Mouse (Mus musculus) heart, postnatal 0 days (tissue): ENCODE measurements around the gene Med22. TPM values are rescaled to one million over a fixed set of nuclear protein-coding genes. Genes with fewer than 3 reads are reported as not detected.
A peak's percentile ranks its signal among the peaks of the same experiment; 100 is the strongest.

ENCODE experiments used
- ATAC-seq: fragments of 200-750 bp; cut with Nextera tagmentation; 2 replicates; pipeline ENCODE4 v1.8.0; 2017; ENCODE audit warnings: low read depth, moderate number of reproducible peaks, moderate library complexity; ENCODE audit not compliant: insufficient read depth
- DNase-seq: peaks from one replicate; pipeline ENCODE4 v3.0.0-alpha.2; 2016; ENCODE audit warnings: low spot score
- H3K27ac ChIP-seq: fragments of 300-500 bp; sonication (generic); 2 replicates; pipeline ENCODE4 v1.5.1; 2014; ENCODE audit warnings: low read depth, mild to moderate bottlenecking
- H3K27me3 ChIP-seq: fragments of 300-500 bp; sonication (generic); 2 replicates; pipeline ENCODE4 v1.6.1; 2014; ENCODE audit warnings: low read length, mixed read lengths; ENCODE audit not compliant: control insufficient read depth, insufficient read depth
- H3K36me3 ChIP-seq: fragments of 300-500 bp; sonication (generic); replicated peaks from 2 replicates; pipeline ENCODE4 v1.6.1; 2014; ENCODE audit warnings: low read length, mixed read lengths; ENCODE audit not compliant: control insufficient read depth, insufficient read depth
- H3K4me1 ChIP-seq: fragments of 300-500 bp; sonication (generic); 2 replicates; pipeline ENCODE4 v1.6.1; 2014; ENCODE audit warnings: antibody characterized with exemption; ENCODE audit not compliant: control insufficient read depth, insufficient read depth
- H3K4me2 ChIP-seq: fragments of 300-500 bp; sonication (generic); 2 replicates; pipeline ENCODE4 v1.6.1; 2014; ENCODE audit warnings: low read depth, mild to moderate bottlenecking, low read length, moderate library complexity
- H3K4me3 ChIP-seq: fragments of 300-500 bp; sonication (generic); 2 replicates; pipeline ENCODE4 v1.5.1; 2014; ENCODE audit warnings: low read depth, low read length
- H3K9ac ChIP-seq: fragments of 300-500 bp; sonication (generic); replicated peaks from 2 replicates; pipeline ENCODE4 v1.6.1; 2014; ENCODE audit warnings: low read depth, low read length, mixed read lengths
- H3K9me3 ChIP-seq: fragments of 300-500 bp; sonication (generic); replicated peaks from 2 replicates; pipeline ENCODE4 v1.6.1; 2016; ENCODE audit warnings: low read length; ENCODE audit not compliant: control insufficient read depth
- CTCF ChIP-seq: IDR thresholded peaks from 2 replicates; pipeline ENCODE4 v1.5.1; 2016; ENCODE audit warnings: antibody characterized with exemption, control low read depth, low read depth
- EP300 ChIP-seq: IDR thresholded peaks from 2 replicates; pipeline ENCODE4 v1.6.1; 2016; ENCODE audit warnings: antibody characterized with exemption, low read depth
- WGBS: fragments of 180-500 bp; shearing (Covaris S2); extraction: QIAGEN DNeasy Blood & Tissue Kit; methylation state at CpG from one replicate; pipeline ENCODE4 v1.1.7; 2014; 5-methylcytosine and 5-hydroxymethylcytosine counted together
- polyA plus RNA-seq: library from polyadenylated mRNA; unstranded; fragments of >200 nt; fragmentation: Nextera tagmentation; extraction: Ambion mirVana; gene quantifications from 2 replicates; pipeline ENCODE4 v1.2.1, GENCODE M21; 2015
- total RNA-seq: library from RNA; depleted of rRNA; stranded (reverse); fragments of >200 nt; gene quantifications from 2 replicates; pipeline ENCODE4 v1.2.3, GENCODE M21; 2014; ENCODE audit warnings: low replicate concordance

Gene Med22
- total and polyA plus RNA-seq, 2 experiments from 2014 or later = 35.2 to 38.0 TPM

DNA sequence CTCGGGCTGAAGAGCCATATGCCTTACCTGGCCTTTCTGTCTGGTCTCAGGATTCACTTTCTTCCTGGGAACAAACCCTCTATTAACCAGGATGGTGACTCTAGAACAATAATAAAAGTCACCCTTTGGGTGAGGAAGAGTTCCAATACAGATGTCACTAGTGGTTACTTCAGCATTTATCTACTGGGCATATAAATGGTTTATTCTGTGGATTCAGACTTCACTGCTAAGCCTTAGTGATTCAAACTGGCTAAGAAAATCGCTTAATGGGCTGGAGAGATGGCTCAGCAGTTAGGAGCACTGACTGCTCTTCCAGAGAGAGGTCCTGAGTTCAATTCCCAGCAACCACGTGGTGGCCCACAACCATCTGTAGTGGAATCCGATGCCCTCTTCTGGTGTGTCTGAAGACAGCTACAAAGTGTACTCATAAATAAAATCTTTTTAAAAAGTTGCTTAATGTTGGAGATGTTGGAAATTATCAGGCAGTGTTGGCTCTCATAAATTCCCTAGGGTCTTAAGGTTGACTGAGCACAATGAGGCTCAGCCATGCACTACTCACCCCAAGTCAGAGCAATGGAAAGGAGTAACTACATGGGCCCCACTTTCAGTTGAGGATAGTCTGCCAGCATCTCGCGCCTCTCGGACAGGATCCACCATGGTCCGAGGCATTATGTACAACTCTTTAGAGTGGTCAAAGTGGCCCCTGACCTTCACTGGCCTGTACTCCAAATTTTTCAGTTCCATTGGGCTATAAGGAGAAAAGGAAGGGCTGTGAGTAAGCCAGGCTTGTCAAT is 3.9 kb upstream of the Med22 start:
- ATAC-seq (no peak), DNase-seq (no peak)
- TF ChIP-seq EP300 = no peak
- TF ChIP-seq CTCF = no peak
- Histone ChIP-seq H3K9me3 (no peaks in the 10 kb centered on the region), H3K4me3 (no peak overlapping the region), H3K9ac (no peak overlapping the region), H3K36me3 (peaks cover 45% of the 10 kb centered on the region), H3K27me3 (no peaks in the 10 kb centered on the region), H3K27ac (no peak overlapping the region), H3K4me2 (no peak overlapping the region), H3K4me1 (peaks cover 30% of the 10 kb centered on the region)
- 63% methylated on average over 8 of the region's 8 CpGs for WGBS

DNA sequence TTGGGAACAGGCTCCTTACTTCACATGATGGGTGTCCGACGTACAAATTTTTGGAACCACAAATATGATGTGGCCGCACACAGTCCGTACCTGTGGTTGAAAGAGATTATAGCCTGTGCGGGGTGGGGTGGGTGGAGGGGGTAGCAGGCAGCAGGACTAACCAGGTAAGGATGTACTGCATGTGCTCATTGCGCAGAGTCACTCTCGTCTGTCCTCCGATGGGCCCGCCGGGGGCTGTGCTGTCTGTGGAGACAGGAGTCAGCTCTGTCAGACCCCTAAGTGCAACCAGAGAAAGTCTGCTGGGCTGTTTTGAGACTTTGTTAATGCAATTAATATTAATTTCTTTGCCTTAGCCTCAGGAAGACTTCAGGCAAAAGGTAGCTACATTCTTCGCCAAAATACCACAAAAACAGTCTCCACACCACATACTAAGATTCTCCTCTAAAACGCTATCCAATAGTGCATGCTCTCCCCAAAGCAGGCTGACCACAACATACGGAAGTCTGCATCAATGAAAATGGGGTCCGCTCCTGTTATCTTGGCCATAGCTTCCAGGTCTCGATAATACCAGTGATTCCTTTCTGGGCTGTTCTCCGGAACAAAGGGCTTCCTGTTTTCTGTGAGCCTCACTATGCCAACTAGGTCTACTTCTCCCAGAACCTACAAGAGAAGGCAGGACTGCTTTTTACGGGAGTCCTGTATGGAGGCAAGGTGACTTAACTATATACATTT is 3.1 kb upstream of the Med22 start:
- no peak overlapping the region for H3K4me3 ChIP-seq
- DNase-seq (no peak), ATAC-seq (no peak)
- TF ChIP-seq EP300 (no peak), CTCF (no peak)
- no peak overlapping the region for H3K4me2 ChIP-seq
- no peak overlapping the region for H3K9ac ChIP-seq
- H3K27ac ChIP-seq = no peak overlapping the region
- no peaks in the 10 kb centered on the region for H3K9me3 ChIP-seq
- no peaks in the 10 kb centered on the region for H3K27me3 ChIP-seq
- peaks cover 37% of the 10 kb centered on the region for H3K36me3 ChIP-seq
- WGBS = 75% methylated on average over 17 of the region's 17 CpGs
- peaks cover 37% of the 10 kb centered on the region for H3K4me1 ChIP-seq

GRCm38 (mm10) chr2:26912253-26912770 is 1.8 kb upstream of the Med22 start:
- 68% methylated on average over 5 of the region's 5 CpGs for WGBS
- ATAC-seq (no peak), DNase-seq (no peak)
- H3K4me2 ChIP-seq = peak overlapping the region; percentile 97
- H3K36me3 ChIP-seq = peaks cover 40% of the 10 kb centered on the region
- peak overlapping the region; percentile 68; the same call in 1 of the 2 replicates for H3K4me3 ChIP-seq
- H3K9ac ChIP-seq = peak overlapping the region; percentile 89
- no peak overlapping the region for H3K27ac ChIP-seq
- no peaks in the 10 kb centered on the region for H3K27me3 ChIP-seq
- TF ChIP-seq CTCF = no peak
- TF ChIP-seq EP300 = no peak
- peaks cover 35% of the 10 kb centered on the region for H3K4me1 ChIP-seq
- H3K9me3 ChIP-seq = no peaks in the 10 kb centered on the region

GRCm38 (mm10) chr2:26910994-26911765 is 703 bp upstream of the Med22 start:
- ATAC-seq (peak; percentile 62), DNase-seq (peak; percentile 60)
- no peaks in the 10 kb centered on the region for H3K27me3 ChIP-seq
- H3K4me1 ChIP-seq = peaks cover 28% of the 10 kb centered on the region
- peak overlapping the region; percentile 97 for H3K4me2 ChIP-seq
- H3K9ac ChIP-seq = peak overlapping the region; percentile 89
- peaks cover 48% of the 10 kb centered on the region for H3K36me3 ChIP-seq
- 2% methylated on average over 37 of the region's 37 CpGs for WGBS
- peak overlapping the region; percentile 68 for H3K4me3 ChIP-seq
- no peak for TF ChIP-seq CTCF
- TF ChIP-seq EP300 = no peak
- no peaks in the 10 kb centered on the region for H3K9me3 ChIP-seq
- H3K27ac ChIP-seq = peak overlapping the region; percentile 87

DNA sequence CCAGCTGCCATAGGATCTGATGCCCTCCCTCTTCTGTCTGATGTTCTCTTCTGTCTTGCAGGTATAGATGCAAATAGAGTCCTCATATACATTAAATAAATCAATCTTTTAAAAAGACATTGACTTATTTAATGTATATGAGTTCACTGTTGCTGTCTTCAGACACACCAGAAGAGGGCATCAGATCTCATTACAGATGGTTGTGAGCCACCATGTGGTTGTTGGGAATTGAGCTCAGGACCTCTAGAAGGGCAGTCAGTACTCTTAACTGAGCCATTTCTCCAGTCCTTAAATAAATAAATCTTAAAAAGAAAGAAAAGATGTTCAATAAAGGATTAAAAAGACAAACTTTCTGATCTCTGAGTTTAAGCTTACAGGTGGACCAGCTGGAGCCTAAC is 1.1 kb downstream of the Med22 start:
- Histone ChIP-seq H3K9me3 (no peaks in the 10 kb centered on the region), H3K4me3 (peak overlapping the region; percentile 68), H3K27me3 (no peaks in the 10 kb centered on the region), H3K4me2 (peak overlapping the region; percentile 67), H3K27ac (peak overlapping the region; percentile 87), H3K36me3 (peaks cover 52% of the 10 kb centered on the region), H3K9ac (peak overlapping the region; percentile 70), H3K4me1 (peaks cover 23% of the 10 kb centered on the region)
- DNase-seq = no peak
- no peak for ATAC-seq
- TF ChIP-seq CTCF = no peak
- no peak for TF ChIP-seq EP300
